Mouse (Mus musculus) cerebellum, adult 11 months (tissue): ENCODE measurements at regions not wholly inside any gene's neighbourhood (a gene's known extent, or its start where the extent isn't known, plus 50 kb on each side); places are given as distances from the start of the nearest gene placed in this dataset.

Experiments used
- DNase-seq: peaks from one replicate; pipeline ENCODE4 v3.0.0; 2022

DNA sequence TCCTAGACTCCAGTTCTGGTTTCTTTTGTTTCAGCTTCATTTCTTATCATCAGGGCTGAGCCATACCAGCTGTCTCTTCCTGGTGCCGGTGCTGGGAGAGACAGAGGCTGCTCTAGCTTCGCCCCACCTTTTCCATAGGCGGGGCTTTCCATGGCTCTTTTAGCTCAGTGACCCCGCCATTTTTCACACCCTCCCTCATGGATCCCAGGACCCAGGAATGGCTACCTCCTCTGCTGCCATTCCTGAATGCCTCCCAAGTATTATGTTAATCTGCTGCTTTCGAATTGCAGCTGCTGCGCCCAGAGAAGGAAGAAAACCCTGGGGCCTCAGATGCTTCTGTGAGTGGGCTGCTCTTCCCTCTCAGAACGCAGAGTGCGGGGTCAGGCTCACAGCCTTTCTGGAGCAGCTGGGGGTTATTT lies 214.9 kb downstream of the Pik3r1 start:
- DNase-seq, result no peak

- DNase-seq, result no peak
These were observed 215.6 kb downstream of the Pik3r1 start for GRCm38 (mm10) chr13:101552451-101552850.

- DNase-seq, result peak; percentile 36
These were observed 216.9 kb downstream of the Pik3r1 start for GRCm38 (mm10) chr13:101551068-101551467.

- DNase-seq, result peak; percentile 60
These were observed 217.5 kb downstream of the Pik3r1 start for GRCm38 (mm10) chr13:101550526-101550925.

DNA sequence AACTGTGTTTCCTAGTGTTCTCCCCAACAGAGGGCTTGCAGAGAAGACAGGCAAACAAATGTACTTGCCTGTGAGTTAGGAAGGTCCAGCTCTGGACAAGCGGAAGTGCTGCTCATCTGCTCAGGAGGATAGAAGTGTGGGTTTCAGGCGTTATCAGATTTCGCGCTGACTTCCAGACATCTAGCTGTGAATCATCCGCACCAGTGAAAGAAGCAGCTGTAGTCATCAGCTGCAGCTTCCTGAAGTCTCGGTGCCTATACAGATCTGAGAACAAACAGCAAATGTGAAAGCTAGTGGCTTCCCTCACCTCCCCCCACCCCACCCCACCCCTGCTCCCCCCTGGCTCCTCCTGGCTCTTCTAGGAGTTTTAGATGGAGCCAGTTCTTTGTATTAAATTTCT lies 220.1 kb downstream of the Pik3r1 start:
- no peak for DNase-seq

GRCm38 (mm10) chr13:101547365-101547764 lies 220.7 kb downstream of the Pik3r1 start:
- DNase-seq, result no peak

- no peak for DNase-seq
These were observed 222.5 kb downstream of the Pik3r1 start for GRCm38 (mm10) chr13:101545344-101546181.

- no peak for DNase-seq
These were observed 227.4 kb downstream of the Pik3r1 start for GRCm38 (mm10) chr13:101540391-101541191.

DNA sequence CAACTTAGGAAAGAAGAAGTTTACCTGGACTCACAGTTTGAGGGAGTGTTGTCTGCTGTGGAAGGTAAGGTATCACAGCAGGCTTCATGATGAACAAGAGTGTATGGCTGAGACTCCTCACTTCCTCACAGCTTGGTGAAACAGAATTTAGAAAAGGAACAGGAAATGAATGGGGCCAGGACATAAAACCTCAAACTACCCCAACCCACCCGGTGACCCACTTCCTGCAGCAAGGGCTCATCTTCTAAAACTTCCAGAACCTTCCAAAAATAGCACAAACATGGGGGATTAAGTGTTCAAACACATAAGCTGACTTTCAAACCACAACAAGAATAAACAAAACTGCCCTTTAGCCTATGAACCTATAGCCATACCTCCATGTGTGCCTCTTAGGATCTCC lies 229.9 kb downstream of the Pik3r1 start:
- no peak for DNase-seq

DNA sequence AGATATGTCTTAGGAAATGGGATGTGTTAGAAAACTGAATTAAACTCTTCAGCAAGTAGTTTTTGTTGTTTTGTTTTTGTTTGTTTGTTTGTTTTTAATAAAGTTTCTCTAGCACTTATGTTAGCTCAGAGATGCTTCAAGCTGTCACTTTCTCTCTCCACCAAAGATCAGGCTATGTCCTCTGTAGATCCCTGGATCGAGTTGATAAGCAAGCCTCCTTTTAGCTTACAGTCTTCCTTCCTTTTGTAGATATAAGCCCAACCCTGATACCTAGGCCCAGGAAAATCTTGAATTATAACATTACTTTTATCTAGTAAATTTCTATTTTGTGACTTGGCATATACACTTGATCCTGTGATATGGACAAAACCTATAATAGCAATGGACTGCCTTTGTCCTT lies 232.0 kb downstream of the Pik3r1 start:
- no peak for DNase-seq

- DNase-seq, result no peak
These were observed 232.6 kb downstream of the Pik3r1 start for GRCm38 (mm10) chr13:101535331-101535866.

DNA sequence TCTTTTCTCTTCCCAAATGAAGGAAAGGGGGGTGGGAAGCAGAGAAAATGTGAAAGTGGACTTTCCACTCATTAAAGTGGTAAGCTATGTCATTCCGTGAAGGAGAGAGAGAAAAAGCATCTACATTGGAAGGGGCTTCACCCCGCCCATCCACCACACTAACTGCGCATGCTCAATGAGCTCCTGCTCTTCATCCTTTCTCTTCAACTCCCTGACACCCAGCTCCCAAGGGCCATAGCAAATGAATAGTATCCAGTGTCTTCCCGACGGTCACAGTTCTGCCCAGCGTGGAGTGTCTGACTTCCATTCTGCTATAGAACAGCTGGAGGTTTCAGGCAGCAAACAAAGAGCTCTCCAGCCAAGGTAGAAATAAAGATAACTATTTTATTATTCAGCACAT lies 233.5 kb downstream of the Pik3r1 start:
- DNase-seq, result no peak

- DNase-seq, result no peak
These were observed 235.1 kb downstream of the Pik3r1 start for GRCm38 (mm10) chr13:101532913-101533312.

DNA sequence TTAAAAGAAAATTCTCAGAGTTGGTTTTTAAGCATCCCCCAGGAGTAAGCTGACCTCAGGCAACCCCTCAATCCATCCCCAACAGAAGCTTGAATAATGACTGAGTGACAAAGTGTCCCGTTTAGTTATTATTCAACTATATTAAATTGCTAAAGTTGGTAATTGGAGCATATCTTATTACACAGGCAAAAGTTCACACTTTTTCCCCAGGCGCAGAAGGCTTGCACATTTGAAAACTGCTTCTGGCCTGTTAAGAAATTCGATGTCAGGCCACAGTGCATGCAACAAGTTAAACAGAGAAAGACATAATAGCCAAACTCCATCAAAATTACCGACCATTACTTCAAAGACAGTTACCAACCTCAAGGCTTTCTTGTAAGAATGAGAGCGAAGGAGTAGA lies 240.3 kb downstream of the Pik3r1 start:
- no peak for DNase-seq

DNA sequence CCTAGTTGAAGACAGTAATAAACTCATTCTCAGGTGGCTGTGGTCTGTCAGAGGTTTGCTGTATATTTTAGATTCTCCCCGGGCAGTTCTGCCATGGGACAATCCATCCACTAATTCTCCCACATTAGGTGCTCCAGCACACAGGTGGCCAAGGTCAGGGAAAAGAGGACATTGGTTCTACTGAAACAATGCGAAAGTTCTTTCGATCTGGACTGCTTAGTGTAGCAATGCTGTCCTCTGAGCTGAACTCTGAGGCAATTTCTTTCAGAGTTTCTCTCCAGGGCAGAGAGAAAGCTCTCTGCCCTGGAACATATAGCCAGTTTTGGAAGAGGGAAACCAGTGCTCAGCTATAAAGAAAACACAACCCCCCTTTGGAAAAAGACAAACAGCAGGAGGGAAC lies 243.2 kb downstream of the Pik3r1 start:
- DNase-seq, result no peak

DNA sequence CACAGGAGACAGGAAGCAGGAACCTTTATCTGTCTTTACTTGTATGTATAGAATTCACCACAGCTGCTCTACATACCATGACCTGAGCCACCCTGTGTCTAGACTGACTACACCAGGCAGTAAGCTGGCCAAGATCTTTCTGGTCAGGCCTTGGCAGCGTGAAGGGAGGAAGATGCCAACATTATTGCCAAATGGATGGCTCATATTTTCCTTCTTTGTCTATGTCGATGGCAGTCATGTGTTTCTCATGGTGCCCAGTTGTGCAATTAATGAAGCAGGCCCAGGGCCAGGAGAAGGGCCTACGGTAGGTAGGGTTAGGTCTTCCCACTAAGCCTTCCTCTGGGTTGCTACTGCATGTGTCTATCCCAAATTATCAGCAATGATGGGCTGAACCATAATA lies 243.8 kb downstream of the Pik3r1 start:
- DNase-seq, result no peak

GRCm38 (mm10) chr13:101523492-101523891 lies 244.5 kb downstream of the Pik3r1 start:
- no peak for DNase-seq

DNA sequence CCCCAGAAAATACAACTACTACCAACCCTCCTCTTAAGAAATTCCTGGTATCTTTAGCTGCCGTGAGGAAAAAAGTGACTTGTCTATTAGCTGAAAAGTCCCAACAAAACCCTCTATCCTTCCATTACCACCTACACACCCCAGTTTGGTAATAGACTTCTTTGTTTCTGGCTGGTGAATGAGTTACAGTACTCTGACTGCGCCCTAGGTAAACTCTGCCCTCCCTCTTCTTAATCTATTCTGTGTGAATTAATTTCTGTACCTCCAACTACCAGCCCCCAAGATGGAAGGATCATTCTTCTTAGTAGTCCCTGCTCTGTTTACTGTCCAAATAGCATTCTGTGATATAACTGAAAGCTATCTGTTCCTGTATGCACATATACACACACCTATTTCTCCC lies 245.4 kb downstream of the Pik3r1 start:
- no peak for DNase-seq

DNA sequence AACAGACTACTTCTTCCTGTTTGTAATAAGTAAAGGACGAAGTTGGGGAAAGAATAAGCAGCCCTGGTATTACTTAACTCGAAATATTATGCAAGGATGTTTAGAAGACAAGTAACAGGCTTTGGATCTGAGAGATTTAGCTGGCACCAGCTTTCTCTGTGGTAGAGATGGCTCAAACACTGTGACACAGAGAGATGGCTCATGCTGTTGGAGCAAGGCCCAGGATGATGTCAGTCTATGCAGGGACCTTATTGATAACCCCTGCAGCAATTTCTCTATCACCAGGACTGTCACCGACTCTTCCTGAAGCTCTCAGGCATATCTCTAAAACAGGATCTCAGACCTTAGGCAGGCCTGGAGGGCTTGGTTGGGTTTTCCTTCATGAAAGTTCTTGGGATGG lies 254.7 kb downstream of the Pik3r1 start:
- DNase-seq, result no peak

GRCm38 (mm10) chr13:101509946-101510345 lies 258.1 kb downstream of the Pik3r1 start:
- no peak for DNase-seq

GRCm38 (mm10) chr13:101508331-101508730 lies 259.7 kb downstream of the Pik3r1 start:
- no peak for DNase-seq

DNA sequence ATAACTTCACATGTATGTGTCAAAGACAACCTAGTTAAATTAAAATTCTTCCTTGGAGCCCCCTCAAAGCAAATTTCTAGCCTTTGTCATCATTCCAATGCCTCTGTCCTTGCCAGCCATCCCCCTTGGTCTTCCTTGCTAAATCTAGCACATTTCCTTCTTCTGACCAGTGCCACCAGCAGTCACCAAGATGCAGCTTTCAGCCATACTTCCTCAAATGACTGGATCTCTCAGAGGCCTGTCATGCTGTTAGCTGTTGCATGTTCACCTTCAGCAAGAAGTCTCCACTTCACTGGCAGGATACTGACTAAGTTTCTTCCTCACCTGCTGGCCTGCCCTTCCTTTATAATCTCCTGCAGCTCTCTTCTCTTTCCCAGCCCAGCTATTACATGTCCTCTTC lies 261.3 kb downstream of the Pik3r1 start:
- no peak for DNase-seq

DNA sequence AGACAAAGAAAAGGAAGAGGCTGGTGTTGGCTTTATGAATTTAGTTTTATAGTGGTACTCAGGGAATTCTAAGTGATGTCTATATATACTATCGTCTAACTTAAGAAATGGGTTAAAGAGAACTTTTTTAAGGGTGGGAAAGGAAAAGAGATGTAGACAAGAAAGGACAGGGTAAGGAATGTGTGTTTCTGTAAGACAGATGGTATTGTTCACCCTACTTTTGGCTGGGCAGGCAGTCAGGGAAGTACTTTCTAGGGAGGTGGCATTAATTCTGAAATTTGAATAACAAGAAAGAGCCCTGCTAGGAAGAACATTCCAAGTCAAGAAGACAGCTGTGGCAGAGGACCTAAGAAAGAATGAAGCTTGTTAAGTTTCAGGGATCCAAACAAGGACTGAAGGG lies 263.0 kb downstream of the Pik3r1 start:
- no peak for DNase-seq

DNA sequence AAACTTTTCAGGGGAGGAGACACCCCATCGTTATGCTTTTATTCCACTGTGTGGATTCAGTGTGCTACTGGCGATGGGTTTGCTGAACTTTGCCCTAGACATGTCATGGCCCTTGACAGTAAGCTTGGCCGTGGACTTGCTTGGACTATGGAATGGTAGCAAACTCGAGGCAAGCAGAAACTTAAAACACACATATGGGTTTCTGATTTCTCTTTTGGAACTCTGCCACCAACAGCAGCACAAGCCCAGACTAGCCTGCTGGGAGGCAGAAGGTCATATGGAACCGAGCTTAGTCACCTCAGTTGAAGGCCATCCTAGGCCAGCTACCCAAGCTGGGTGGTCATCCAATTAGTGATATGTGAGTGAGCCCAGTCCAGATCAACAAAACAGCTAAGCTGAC lies 263.8 kb downstream of the Pik3r1 start:
- no peak for DNase-seq
